Mouse (Mus musculus): ENCODE data around the gene 2310002L09Rik.
"Not testable (repeated sequence)": the region's sequence is repeated elsewhere in the genome, so short reads cannot be mapped to it uniquely, and the experiment has no call there.

Gene 2310002L09Rik

DNA sequence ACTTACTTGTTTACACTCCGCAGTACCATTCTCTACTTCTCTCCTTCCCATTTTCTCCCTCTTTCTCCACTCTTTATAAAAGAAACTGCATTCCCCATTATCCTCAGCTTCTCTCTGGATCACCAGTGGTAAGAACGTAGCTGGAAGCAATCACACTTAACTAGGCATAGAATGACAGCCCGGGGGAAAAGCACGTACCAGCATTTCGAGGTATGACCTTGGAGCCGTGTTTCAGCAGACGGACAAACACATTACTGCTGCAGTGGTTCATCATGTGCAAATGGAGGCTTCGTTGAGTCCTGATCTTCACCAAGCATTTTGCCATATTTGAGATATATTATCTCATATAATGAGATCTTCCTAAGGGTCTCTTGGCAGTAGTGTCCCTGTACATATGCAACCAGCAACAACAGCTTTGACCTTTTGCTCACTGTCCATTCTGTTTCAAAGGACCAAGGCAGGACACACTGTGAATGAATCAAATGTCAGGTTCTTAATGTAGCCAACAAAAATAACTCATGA, at the start of gene 2310002L09Rik:
2310002L09Rik (minus strand) TSS at position 472 of the 522 bp plus-strand sequence.
- no peak for TF ChIP-seq GATA4 (IDR thresholded peaks at IDR 0.05; ENCODE audit: insufficient replicate concordance, low read length)

DNA sequence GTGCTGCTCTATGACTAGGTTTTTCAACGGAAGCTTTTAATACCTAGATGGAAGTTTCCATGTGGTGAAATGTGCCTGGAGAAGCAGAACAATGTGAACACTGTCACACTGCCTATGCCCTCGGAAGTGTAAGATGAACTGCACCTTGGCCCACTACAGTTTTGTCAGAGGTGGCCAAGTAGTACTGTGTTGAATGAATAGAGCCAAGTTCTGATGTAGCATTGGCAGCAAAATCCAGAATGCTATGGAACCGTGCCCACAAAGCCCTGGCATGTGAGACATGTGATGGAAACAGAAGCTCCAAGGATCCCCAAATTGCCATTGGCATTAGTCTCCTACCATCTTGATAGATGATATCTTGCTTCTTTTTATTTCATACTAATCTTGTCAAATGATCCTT, 29.8 kb upstream of the 2310002L09Rik start:
- no peak for TF ChIP-seq GATA4 (IDR thresholded peaks at IDR 0.05; ENCODE audit: insufficient replicate concordance, low read length)

DNA sequence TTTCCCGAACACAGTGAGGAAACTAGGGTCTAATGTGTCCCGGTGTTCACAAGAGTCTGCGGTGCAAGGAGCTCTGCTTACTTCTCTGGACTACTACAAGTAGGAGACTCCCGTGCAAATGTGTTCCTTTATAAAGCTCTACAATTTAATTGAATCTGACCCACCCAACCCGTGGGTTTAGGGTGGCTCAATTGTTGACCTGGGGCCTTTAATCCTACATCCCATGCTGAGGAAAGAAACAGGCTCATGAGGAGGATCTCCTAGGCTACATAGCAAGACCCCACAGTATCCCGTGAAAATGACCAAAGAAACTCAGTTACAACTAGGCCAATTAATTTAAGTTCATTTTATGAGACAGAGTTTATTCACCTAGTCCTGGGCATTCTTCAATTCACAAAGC, 30.0 kb downstream of the 2310002L09Rik start, which contains the start of gene Gm11756:
Gm11756 (minus strand) TSS at position 101 of the 400 bp plus-strand sequence.
- TF ChIP-seq GATA4 (IDR thresholded peaks at IDR 0.05; ENCODE audit: insufficient replicate concordance, low read length): not testable (repeated sequence)

DNA sequence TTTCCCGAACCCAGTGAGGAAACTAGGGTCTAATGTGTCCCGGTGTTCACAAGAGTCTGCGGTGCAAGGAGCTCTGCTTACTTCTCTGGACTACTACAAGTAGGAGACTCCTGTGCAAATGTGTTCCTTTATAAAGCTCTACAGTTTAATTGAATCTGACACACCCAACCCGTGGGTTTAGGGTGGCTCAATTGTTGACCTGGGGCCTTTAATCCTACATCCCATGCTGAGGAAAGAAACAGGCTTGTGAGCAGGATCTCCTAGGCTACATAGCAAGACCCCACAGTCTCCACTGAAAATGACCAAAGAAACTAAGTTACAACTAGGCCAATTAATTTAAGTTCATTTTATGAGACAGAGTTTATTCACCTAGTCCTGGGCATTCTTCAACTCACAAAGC, 44.8 kb downstream of the 2310002L09Rik start, which contains the start of gene Gm13871:
Gm13871 (minus strand) TSS at position 101 of the 400 bp plus-strand sequence.
- TF ChIP-seq GATA4 (IDR thresholded peaks at IDR 0.05; ENCODE audit: insufficient replicate concordance, low read length): not testable (repeated sequence)

DNA sequence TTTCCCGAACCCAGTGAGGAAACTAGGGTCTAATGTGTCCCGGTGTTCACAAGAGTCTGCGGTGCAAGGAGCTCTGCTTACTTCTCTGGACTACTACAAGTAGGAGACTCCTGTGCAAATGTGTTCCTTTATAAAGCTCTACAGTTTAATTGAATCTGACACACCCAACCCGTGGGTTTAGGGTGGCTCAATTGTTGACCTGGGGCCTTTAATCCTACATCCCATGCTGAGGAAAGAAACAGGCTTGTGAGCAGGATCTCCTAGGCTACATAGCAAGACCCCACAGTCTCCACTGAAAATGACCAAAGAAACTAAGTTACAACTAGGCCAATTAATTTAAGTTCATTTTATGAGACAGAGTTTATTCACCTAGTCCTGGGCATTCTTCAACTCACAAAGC, 59.6 kb downstream of the 2310002L09Rik start, which contains the start of gene Gm11757:
Gm11757 (minus strand) TSS at position 101 of the 400 bp plus-strand sequence.
- TF ChIP-seq GATA4 (IDR thresholded peaks at IDR 0.05; ENCODE audit: insufficient replicate concordance, low read length): not testable (repeated sequence)

All from liver, adult (tissue).